Mouse (Mus musculus): ENCODE results near the gene 1110008L16Rik. TPM values are rescaled to one million over a fixed set of nuclear protein-coding genes. Genes with fewer than 3 reads are reported as not detected.
"Not testable (repeated sequence)": the region's sequence is repeated elsewhere in the genome, so short reads cannot be mapped to it uniquely, and the experiment has no call there.

Gene 1110008L16Rik
- polyA plus RNA-seq (2014; fragmentation: Nextera tagmentation; extraction: Ambion mirVana) = 23.0 and 25.9 TPM in 2 replicates

GRCm38 (mm10) chr12:55299336-55299735 lies at the start of gene 1110008L16Rik:
TSS of gene 1110008L16Rik (plus strand) at chr12:55299577.
- Histone ChIP-seq H3K4me2 (ENCODE audit: low read length) (no peak within 1 kb of the TSS), H3K4me3 (ENCODE audit: low read depth, low read length) (no peak within 1 kb of the TSS), H3K9ac (ENCODE audit: low read length) (no peak within 1 kb of the TSS), H3K36me3 (ENCODE audit: control insufficient read depth, insufficient read depth, low read length) (peaks cover 44% of the 10 kb centered on the region), H3K9me3 (ENCODE audit: control insufficient read depth, low read length) (no peaks in the 10 kb centered on the region), H3K4me1 (replicated peaks; ENCODE audit: control insufficient read depth, insufficient read depth, low read length) (peaks cover 5% of the 10 kb centered on the region), H3K27me3 (replicated peaks; ENCODE audit: control insufficient read depth, insufficient read depth, low read length) (no peaks in the 10 kb centered on the region), H3K27ac (ENCODE audit: low read depth) (no peak within 1 kb of the TSS)
- ATAC-seq (replicated peaks; ENCODE audit: low FRiP score, low TSS enrichment, low read depth) = no peak
- no peak for DNase-seq (ENCODE audit: low spot score)
- WGBS = 80% methylated on average over 5 of the region's 5 CpGs

DNA sequence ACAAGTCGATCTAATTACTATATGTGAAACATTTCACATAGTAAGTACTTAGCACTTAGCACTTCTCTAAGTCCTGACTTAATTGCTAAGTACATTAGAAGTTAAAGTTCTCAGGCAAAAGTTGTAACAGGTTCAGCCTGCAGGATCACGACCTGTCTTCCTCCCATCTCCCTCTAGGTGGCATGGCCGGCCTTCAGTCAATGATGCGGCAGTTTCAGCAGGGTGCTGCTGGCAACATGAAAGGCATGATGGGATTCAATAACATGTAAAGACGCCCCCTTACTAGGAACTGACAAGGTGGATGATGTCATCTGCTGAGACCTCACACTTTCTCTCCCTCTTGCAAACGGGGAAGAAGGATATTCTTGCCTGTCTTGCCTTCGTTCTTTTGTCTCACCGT lies 37.4 kb upstream of the 1110008L16Rik start:
- not testable (repeated sequence) for H3K4me1 ChIP-seq (replicated peaks; ENCODE audit: control insufficient read depth, insufficient read depth, low read length); ATAC-seq (replicated peaks; ENCODE audit: low FRiP score, low TSS enrichment, low read depth); H3K9ac ChIP-seq (ENCODE audit: low read length)

GRCm38 (mm10) chr12:55263385-55263784 lies 36.0 kb upstream of the 1110008L16Rik start:
- ATAC-seq (replicated peaks; ENCODE audit: low FRiP score, low TSS enrichment, low read depth); H3K4me1 ChIP-seq (replicated peaks; ENCODE audit: control insufficient read depth, insufficient read depth, low read length); H3K27me3 ChIP-seq (replicated peaks; ENCODE audit: control insufficient read depth, insufficient read depth, low read length); H3K36me3 ChIP-seq (ENCODE audit: control insufficient read depth, insufficient read depth, low read length); H3K9ac ChIP-seq (ENCODE audit: low read length); DNase-seq (ENCODE audit: low spot score); H3K4me2 ChIP-seq (ENCODE audit: low read length); H3K9me3 ChIP-seq (ENCODE audit: control insufficient read depth, low read length); H3K27ac ChIP-seq (ENCODE audit: low read depth); H3K4me3 ChIP-seq (ENCODE audit: low read depth, low read length): not testable (repeated sequence)
- no CpG with 5 or more reads among the region's 5 CpGs for WGBS

More for the DNA sequence above, 37.4 kb upstream of the 1110008L16Rik start:
- no CpG with 5 or more reads among the region's 8 CpGs for WGBS
- peaks cover 17% of the 10 kb centered on the region; the same call in 1 of the 2 replicates for H3K36me3 ChIP-seq (ENCODE audit: control insufficient read depth, insufficient read depth, low read length)
- not testable (repeated sequence) for H3K4me3 ChIP-seq (ENCODE audit: low read depth, low read length); DNase-seq (ENCODE audit: low spot score); H3K4me2 ChIP-seq (ENCODE audit: low read length); H3K9me3 ChIP-seq (ENCODE audit: control insufficient read depth, low read length); H3K27me3 ChIP-seq (replicated peaks; ENCODE audit: control insufficient read depth, insufficient read depth, low read length); H3K27ac ChIP-seq (ENCODE audit: low read depth)

- Histone ChIP-seq H3K9me3 (ENCODE audit: control insufficient read depth, low read length) (no peaks in the 10 kb centered on the region), H3K36me3 (ENCODE audit: control insufficient read depth, insufficient read depth, low read length) (no peaks in the 10 kb centered on the region), H3K4me2 (ENCODE audit: low read length) (no peak overlapping the region), H3K27ac (ENCODE audit: low read depth) (no peak overlapping the region), H3K27me3 (replicated peaks; ENCODE audit: control insufficient read depth, insufficient read depth, low read length) (no peaks in the 10 kb centered on the region), H3K4me3 (ENCODE audit: low read depth, low read length) (no peak overlapping the region), H3K9ac (ENCODE audit: low read length) (no peak overlapping the region), H3K4me1 (replicated peaks; ENCODE audit: control insufficient read depth, insufficient read depth, low read length) (no peaks in the 10 kb centered on the region)
- 87% methylated on average over 3 of the region's 3 CpGs for WGBS
- no peak for DNase-seq (ENCODE audit: low spot score)
- no peak for ATAC-seq (replicated peaks; ENCODE audit: low FRiP score, low TSS enrichment, low read depth)
These were observed 27.1 kb upstream of the 1110008L16Rik start for GRCm38 (mm10) chr12:55272243-55272642.

DNA sequence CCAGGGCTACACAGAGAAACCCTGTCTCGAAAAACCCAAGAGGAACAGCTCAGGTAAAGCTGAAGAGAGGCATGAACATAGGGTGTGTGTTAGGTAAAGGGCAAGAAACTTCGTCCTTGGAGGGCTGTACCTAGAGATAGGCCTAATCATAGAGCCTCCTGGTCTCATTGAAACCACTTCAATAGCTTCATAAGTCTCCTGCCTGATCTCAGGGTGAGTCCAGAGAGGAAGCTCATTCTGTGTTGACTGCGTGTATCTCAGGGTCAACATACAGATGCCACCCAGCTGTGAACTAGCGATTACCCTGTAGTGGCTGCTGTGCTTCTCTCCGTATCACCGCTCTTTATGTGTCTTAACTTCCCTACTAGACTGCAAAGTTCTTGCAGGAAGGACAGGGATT lies 21.8 kb upstream of the 1110008L16Rik start:
- H3K4me2 ChIP-seq (ENCODE audit: low read length); H3K27ac ChIP-seq (ENCODE audit: low read depth); H3K9me3 ChIP-seq (ENCODE audit: control insufficient read depth, low read length); H3K27me3 ChIP-seq (replicated peaks; ENCODE audit: control insufficient read depth, insufficient read depth, low read length); H3K9ac ChIP-seq (ENCODE audit: low read length); H3K4me1 ChIP-seq (replicated peaks; ENCODE audit: control insufficient read depth, insufficient read depth, low read length); H3K36me3 ChIP-seq (ENCODE audit: control insufficient read depth, insufficient read depth, low read length); DNase-seq (ENCODE audit: low spot score); H3K4me3 ChIP-seq (ENCODE audit: low read depth, low read length); ATAC-seq (replicated peaks; ENCODE audit: low FRiP score, low TSS enrichment, low read depth): not testable (repeated sequence)
- WGBS = 91% methylated on average over 3 of the region's 6 CpGs

GRCm38 (mm10) chr12:55298112-55298511 lies 1.3 kb upstream of the 1110008L16Rik start:
- Histone ChIP-seq H3K9ac (ENCODE audit: low read length) (no peak overlapping the region), H3K27ac (ENCODE audit: low read depth) (no peak overlapping the region), H3K4me2 (ENCODE audit: low read length) (no peak overlapping the region), H3K36me3 (ENCODE audit: control insufficient read depth, insufficient read depth, low read length) (peaks cover 54% of the 10 kb centered on the region), H3K27me3 (replicated peaks; ENCODE audit: control insufficient read depth, insufficient read depth, low read length) (no peaks in the 10 kb centered on the region), H3K4me1 (replicated peaks; ENCODE audit: control insufficient read depth, insufficient read depth, low read length) (peaks cover 5% of the 10 kb centered on the region), H3K4me3 (ENCODE audit: low read depth, low read length) (no peak overlapping the region), H3K9me3 (ENCODE audit: control insufficient read depth, low read length) (no peaks in the 10 kb centered on the region)
- no peak for DNase-seq (ENCODE audit: low spot score)
- ATAC-seq (replicated peaks; ENCODE audit: low FRiP score, low TSS enrichment, low read depth) = no peak
- 93% methylated on average over 9 of the region's 9 CpGs for WGBS

- DNase-seq (ENCODE audit: low spot score) (no peak), ATAC-seq (replicated peaks; ENCODE audit: low FRiP score, low TSS enrichment, low read depth) (no peak)
- H3K4me3 ChIP-seq (ENCODE audit: low read depth, low read length) = 0 out of 2 replicates have a peak overlapping the region, but pooled peaks have one; percentile 54
- H3K4me1 ChIP-seq (replicated peaks; ENCODE audit: control insufficient read depth, insufficient read depth, low read length) = peaks cover 5% of the 10 kb centered on the region
- no peaks in the 10 kb centered on the region for H3K27me3 ChIP-seq (replicated peaks; ENCODE audit: control insufficient read depth, insufficient read depth, low read length)
- H3K9me3 ChIP-seq (ENCODE audit: control insufficient read depth, low read length) = no peaks in the 10 kb centered on the region
- no peak overlapping the region for H3K9ac ChIP-seq (ENCODE audit: low read length)
- 82% methylated on average over 3 of the region's 3 CpGs for WGBS
- H3K27ac ChIP-seq (ENCODE audit: low read depth) = no peak overlapping the region
- peaks cover 31% of the 10 kb centered on the region for H3K36me3 ChIP-seq (ENCODE audit: control insufficient read depth, insufficient read depth, low read length)
- H3K4me2 ChIP-seq (ENCODE audit: low read length) = peak overlapping the region; percentile 81
These were observed 1.5 kb downstream of the 1110008L16Rik start for GRCm38 (mm10) chr12:55300820-55301351.

DNA sequence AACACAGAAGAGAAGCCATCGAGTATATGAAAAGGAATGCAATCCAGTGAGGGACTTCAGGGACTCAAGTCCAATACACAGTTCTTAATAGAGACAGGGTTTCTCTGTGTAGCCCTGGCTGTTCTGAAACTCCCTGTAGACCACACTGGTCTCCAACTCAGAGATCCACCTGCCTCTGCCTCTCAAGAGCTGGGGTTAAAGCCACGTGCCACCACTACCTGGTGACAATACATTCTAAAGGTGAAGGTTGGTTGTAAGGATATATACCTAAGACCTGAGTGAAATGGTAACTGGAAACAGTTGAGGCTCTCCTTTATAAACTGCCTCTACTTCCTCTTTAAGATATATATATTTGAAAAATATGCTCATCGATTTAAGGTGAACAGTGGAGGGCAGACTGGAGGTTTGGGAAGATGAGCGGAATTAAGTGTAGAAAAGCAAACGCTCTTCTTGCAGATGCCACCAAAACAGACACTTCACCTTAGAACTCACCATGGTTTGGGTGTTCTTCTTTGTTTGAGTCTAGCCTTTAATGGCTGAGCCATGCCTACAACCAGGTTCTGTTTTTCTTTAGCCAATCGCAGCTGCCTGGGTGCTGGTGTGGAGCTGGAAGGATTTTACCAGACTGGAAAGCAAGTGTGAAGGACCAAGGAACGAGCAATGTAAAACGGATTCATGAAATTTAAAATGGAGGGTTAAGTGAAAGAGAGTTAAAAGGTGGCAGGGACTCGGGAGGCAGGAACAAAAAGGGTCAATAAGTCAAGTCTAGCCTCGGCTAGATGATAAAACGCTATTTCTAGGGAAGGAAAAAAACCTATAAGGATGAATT lies 2.3 kb downstream of the 1110008L16Rik start:
- DNase-seq (ENCODE audit: low spot score) = peak; percentile 76
- 40% methylated on average over 11 of the region's 11 CpGs for WGBS
- Histone ChIP-seq H3K9me3 (ENCODE audit: control insufficient read depth, low read length) (no peaks in the 10 kb centered on the region), H3K4me2 (ENCODE audit: low read length) (peak overlapping the region; percentile 81), H3K4me1 (replicated peaks; ENCODE audit: control insufficient read depth, insufficient read depth, low read length) (peaks cover 5% of the 10 kb centered on the region), H3K9ac (ENCODE audit: low read length) (peak overlapping the region; percentile 85), H3K27me3 (replicated peaks; ENCODE audit: control insufficient read depth, insufficient read depth, low read length) (no peaks in the 10 kb centered on the region), H3K4me3 (ENCODE audit: low read depth, low read length) (peak overlapping the region; percentile 54), H3K27ac (ENCODE audit: low read depth) (peak overlapping the region; percentile 91), H3K36me3 (ENCODE audit: control insufficient read depth, insufficient read depth, low read length) (peaks cover 25% of the 10 kb centered on the region)
- ATAC-seq (replicated peaks; ENCODE audit: low FRiP score, low TSS enrichment, low read depth) = peak; percentile 6; the same call in 1 of the 2 replicates

Data from intestine, embryonic 14.5 days (tissue).